Mouse (Mus musculus) G1E (cell line): ENCODE data around the gene Trim80.

Experiments
- CTCF ChIP-seq: IDR thresholded peaks from 2 replicates; pipeline ENCODE4 v1.5.1; 2012; ENCODE audit warnings: low read depth, low read length, inconsistent platforms, mixed read lengths
- GATA1 ChIP-seq: IDR thresholded peaks from 2 replicates; pipeline ENCODE4 v1.6.1; 2012; ENCODE audit warnings: borderline replicate concordance, low read length, inconsistent platforms, mixed read lengths
- TAL1 ChIP-seq: conservative IDR thresholded peaks from 2 replicates; pipeline ENCODE4 v1.6.1; 2012; ENCODE audit warnings: low read depth, low read length, inconsistent platforms, mixed read lengths

DNA sequence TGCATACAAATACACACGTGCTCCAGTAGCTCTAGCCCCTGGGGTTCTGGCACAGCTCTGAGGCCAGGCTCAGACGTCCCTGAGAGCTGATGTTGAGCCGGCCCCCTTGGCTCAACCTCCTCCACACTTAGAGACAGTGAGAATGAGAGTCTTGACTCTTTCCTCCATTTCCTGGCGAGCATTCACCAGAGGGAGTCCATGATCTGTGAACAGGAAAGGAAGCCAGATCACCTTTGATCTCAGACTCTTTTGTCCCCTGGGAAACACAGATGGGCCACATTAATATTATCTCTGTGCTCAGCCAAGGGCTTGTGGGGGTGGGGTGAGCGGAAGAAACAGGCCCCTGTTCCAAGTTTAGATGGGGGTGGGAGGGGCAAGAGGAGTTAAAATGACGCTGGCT is 17.1 kb downstream of the Trim80 start:
- TF ChIP-seq CTCF (no peak), TAL1 (no peak), GATA1 (no peak)
